Mouse (Mus musculus) cortical plate, adult 2 months (tissue): ENCODE data around the gene Herc4.

Experiments
- CTCF ChIP-seq: fragments of 200-500 bp; IDR thresholded peaks from 2 replicates; pipeline ENCODE4 v1.5.1; 2011; ENCODE audit warnings: mild to moderate bottlenecking, control low read depth, low read length; ENCODE audit not compliant: insufficient read depth; ENCODE audit errors: extremely low read depth
- POLR2A ChIP-seq: fragments of 200-500 bp; IDR thresholded peaks from 2 replicates; pipeline ENCODE4 v1.6.1; 2011; ENCODE audit warnings: mild to moderate bottlenecking, low read length, control low read depth; ENCODE audit not compliant: insufficient read depth; ENCODE audit errors: extremely low read depth

DNA sequence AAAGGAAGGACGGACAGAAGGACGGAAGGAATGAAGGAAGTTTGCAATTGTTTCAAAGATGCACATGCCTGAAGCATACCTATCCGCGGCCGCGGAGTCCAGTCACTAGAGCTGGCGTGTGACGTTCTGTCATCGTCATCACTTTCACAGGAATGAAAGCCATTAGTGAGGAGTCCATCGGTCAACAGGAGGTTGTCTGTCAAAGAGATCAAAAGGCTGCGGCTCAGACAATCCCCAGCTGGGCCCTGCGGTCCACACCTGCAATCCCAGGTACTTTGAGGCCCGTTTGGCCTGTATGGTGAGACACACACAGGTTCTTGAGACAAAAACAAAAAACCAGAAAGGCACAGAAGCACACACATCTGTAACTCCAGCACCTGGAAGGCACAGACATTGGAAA is 93.3 kb downstream of the Herc4 start:
- TF ChIP-seq POLR2A = no peak
- TF ChIP-seq CTCF = no peak
